Mouse (Mus musculus) heart, adult 2 months (tissue): Measurements from ENCODE around the gene Nipsnap3a.

ENCODE experiments used
- CTCF ChIP-seq: fragments of 200-600 bp; IDR thresholded peaks from 2 replicates; pipeline ENCODE4 v1.8.1; 2022; ENCODE audit warnings: antibody characterized with exemption, mild to moderate bottlenecking, moderate library complexity
- EP300 ChIP-seq: fragments of 200-500 bp; IDR thresholded peaks from 2 replicates; pipeline ENCODE4 v1.6.1; 2011; ENCODE audit warnings: low read depth, low read length, control low read depth; ENCODE audit not compliant: insufficient read depth
- POLR2A ChIP-seq: fragments of 200-500 bp; IDR thresholded peaks from 2 replicates; pipeline ENCODE4 v1.6.1; 2011; ENCODE audit warnings: mild to moderate bottlenecking, low read depth, low read length, control low read depth; ENCODE audit not compliant: insufficient read depth

DNA sequence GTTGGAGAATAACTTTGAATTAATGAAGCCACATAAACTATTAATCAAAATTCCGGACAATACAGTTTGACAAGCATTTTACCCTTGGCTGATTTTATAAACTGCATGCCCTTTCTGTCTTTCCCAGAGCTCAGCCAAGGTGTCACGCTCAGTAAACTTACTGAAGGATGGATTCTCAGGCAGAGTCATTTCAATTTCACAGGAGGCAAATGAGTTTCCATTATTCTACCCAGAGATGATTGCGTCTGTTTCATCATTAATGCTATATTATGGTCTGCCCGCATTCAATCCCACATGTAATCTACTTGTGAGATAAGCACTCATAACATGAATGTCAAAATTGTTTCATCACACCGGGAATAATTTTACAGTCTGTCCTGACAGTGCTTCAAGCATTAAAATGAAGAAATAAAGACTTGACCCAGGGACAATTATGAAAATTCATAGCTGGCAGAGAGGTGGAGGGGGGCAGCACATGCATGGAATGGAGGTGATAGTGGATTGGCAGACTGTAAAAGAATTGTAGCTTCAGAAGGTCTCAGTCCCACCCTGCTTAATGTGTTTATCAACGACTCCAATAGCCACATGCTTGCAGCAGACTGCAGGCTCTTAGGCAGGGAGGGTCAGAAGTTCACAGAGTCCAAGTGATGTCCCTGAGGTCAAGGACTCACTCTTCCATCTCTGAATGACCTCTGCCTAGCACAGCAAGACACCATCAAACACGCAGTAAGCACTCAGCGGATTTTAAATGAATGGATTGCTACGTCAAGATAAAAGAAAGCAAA is 57.4 kb downstream of the Nipsnap3a start:
- TF ChIP-seq CTCF (no peak), POLR2A (no peak), EP300 (no peak)
